Mouse (Mus musculus) brain, embryonic 14.5 days (tissue): ENCODE data around the gene Gm20937. TPM values are rescaled to one million over a fixed set of nuclear protein-coding genes. Genes with fewer than 3 reads are reported as not detected.
"Not testable (repeated sequence)": the region's sequence is repeated elsewhere in the genome, so short reads cannot be mapped to it uniquely, and the experiment has no call there.

Experiments used
- DNase-seq: peaks from one replicate; pipeline ENCODE4 v3.0.0-alpha.2; 2011; ENCODE audit warnings: low read depth
- polyA plus RNA-seq: library from polyadenylated mRNA; depleted of rRNA; stranded (reverse); fragments of >200 nt; gene quantifications from 2 replicates; pipeline ENCODE4 v1.2.3, GENCODE M21; 2012; rRNA removed

The Gm20937 gene
- polyA plus RNA-seq = not detected in 2 replicates

GRCm38 (mm10) chrY:68294798-68295197 lies at the start of gene Gm20937:
Gm20937 (minus strand) TSS chrY:68294898.
- DNase-seq = not testable (repeated sequence)

Other genes with a start within 250 kb of the Gm20937 start
- gene Gm20816, start 243.1 kb upstream of the Gm20937 start, polyA plus RNA-seq = not detected in 2 replicates